Mouse (Mus musculus) G1E (cell line): ENCODE measurements around the gene Sphk1.

Experiments
- CTCF ChIP-seq: IDR thresholded peaks from 2 replicates; pipeline ENCODE4 v1.5.1; 2012; ENCODE audit warnings: low read depth, low read length, inconsistent platforms, mixed read lengths
- TAL1 ChIP-seq: conservative IDR thresholded peaks from 2 replicates; pipeline ENCODE4 v1.6.1; 2012; ENCODE audit warnings: low read depth, low read length, inconsistent platforms, mixed read lengths

DNA sequence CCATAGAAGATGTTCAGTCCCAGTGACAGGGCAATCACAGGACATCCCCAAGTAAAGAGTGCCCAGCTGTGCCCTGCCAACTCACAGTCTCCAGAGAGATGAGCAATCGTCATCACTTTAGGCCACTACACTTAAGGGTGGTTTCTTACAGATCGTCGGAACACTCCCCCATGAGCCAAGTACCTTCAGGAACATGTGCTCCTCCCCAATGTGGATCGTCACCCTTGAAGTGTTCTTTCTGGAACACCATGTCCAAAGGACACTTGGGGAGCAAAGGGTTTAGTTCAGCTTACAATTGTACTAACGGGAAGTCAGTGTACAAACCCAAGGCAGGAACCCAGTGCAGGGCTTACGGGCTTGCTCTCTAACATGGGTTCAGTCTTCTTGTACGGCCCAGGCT, 18.6 kb upstream of the Sphk1 start:
- TF ChIP-seq CTCF (no peak), TAL1 (no peak)
